Mouse (Mus musculus): Measurements from ENCODE around the gene Snrnp70. TPM values are rescaled to one million over a fixed set of nuclear protein-coding genes. Genes with fewer than 3 reads are reported as not detected.

Gene Snrnp70
- polyA plus RNA-seq, 1 experiment from 2014 or later = 62.0 TPM

- Histone ChIP-seq H3K9me3 (ENCODE audit: control insufficient read depth, low read length) (no peaks in the 10 kb centered on the region), H3K27ac (ENCODE audit: low read depth, low read length) (no peak overlapping the region), H3K9ac (ENCODE audit: low read length) (no peak overlapping the region), H3K4me1 (ENCODE audit: control insufficient read depth, insufficient read depth, low read length) (peaks cover 15% of the 10 kb centered on the region), H3K4me3 (ENCODE audit: low read depth, low read length) (no peak overlapping the region), H3K27me3 (ENCODE audit: control insufficient read depth, insufficient read depth, low read length) (peaks cover 4% of the 10 kb centered on the region), H3K36me3 (ENCODE audit: control insufficient read depth, insufficient read depth, low read length) (no peaks in the 10 kb centered on the region; the same call in 1 of the 2 replicates), H3K4me2 (no peak overlapping the region)
- WGBS = 26% methylated on average over 13 of the region's 13 CpGs
- no peak for ATAC-seq (ENCODE audit: low FRiP score)
- peak; percentile 87 for DNase-seq (ENCODE audit: low spot score, missing footprints)
Measured at GRCm38 (mm10) chr7:45343543-45343942, 52.0 kb downstream of the Snrnp70 start.

DNA sequence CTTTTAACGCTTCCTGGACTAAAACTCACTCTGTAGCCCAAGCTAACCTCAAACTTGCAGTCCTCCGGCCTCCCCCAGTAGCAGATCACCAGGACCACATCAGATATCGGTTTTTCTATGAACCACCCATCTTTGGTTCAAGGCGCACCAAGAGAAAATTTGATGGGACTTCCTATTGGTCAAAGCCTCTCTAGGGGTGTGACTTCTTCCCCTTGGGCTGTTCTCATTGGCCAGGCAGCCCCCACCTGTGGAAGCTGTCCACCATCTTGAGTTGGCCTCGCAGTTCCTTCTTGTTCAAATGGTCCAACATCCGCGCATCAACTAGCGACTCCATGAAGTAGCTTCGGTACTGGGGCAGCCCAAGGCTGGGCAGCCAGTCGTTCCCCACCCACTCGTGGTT is 53.5 kb downstream of the Snrnp70 start:
- no peak overlapping the region for H3K4me3 ChIP-seq (ENCODE audit: low read depth, low read length)

GRCm38 (mm10) chr7:45341303-45341702 is 54.2 kb downstream of the Snrnp70 start:
- no peaks in the 10 kb centered on the region for H3K9me3 ChIP-seq (ENCODE audit: control insufficient read depth, low read length)
- H3K27me3 ChIP-seq (ENCODE audit: control insufficient read depth, insufficient read depth, low read length) = peaks cover 4% of the 10 kb centered on the region
- H3K4me2 ChIP-seq = peak overlapping the region; percentile 85; the same call in 1 of the 2 replicates
- DNase-seq (ENCODE audit: low spot score, missing footprints) = peak; percentile 97
- no peak overlapping the region for H3K9ac ChIP-seq (ENCODE audit: low read length)
- H3K4me3 ChIP-seq (ENCODE audit: low read depth, low read length) = no peak overlapping the region
- 3% methylated on average over 8 of the region's 8 CpGs for WGBS
- H3K36me3 ChIP-seq (ENCODE audit: control insufficient read depth, insufficient read depth, low read length) = no peaks in the 10 kb centered on the region
- no peak for ATAC-seq (ENCODE audit: low FRiP score)
- no peak overlapping the region for H3K27ac ChIP-seq (ENCODE audit: low read depth, low read length)
- H3K4me1 ChIP-seq (ENCODE audit: control insufficient read depth, insufficient read depth, low read length) = peaks cover 19% of the 10 kb centered on the region

More for the DNA sequence above, 53.5 kb downstream of the Snrnp70 start:
- Histone ChIP-seq H3K9me3 (ENCODE audit: control insufficient read depth, low read length) (no peaks in the 10 kb centered on the region), H3K27ac (ENCODE audit: low read depth, low read length) (no peak overlapping the region), H3K4me1 (ENCODE audit: control insufficient read depth, insufficient read depth, low read length) (peaks cover 19% of the 10 kb centered on the region), H3K27me3 (ENCODE audit: control insufficient read depth, insufficient read depth, low read length) (peaks cover 4% of the 10 kb centered on the region), H3K9ac (ENCODE audit: low read length) (no peak overlapping the region), H3K4me2 (no peak overlapping the region), H3K36me3 (ENCODE audit: control insufficient read depth, insufficient read depth, low read length) (no peaks in the 10 kb centered on the region; the same call in 1 of the 2 replicates)
- ATAC-seq (ENCODE audit: low FRiP score) = no peak
- no peak for DNase-seq (ENCODE audit: low spot score, missing footprints)
- 88% methylated on average over 11 of the region's 11 CpGs for WGBS

DNA sequence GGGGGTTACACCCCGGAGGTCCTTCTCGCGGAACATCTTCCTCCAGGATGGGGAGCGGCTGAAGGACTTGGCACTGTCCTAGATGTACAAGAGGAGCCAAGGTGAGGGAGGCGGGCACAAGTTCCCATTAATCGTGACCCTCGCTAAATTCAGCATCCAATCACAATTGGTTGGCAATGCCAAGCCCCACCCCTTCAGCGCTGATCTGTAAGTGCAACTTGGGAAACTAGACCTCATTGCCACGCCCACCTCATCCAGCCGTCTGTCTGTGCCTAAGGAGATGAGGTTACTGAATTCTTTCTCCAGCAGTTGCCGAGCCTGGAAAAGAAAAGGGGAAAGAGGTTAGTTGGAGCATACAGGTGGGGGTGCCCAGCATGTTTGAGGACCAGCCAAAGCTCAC is 54.9 kb downstream of the Snrnp70 start:
- Histone ChIP-seq H3K4me1 (ENCODE audit: control insufficient read depth, insufficient read depth, low read length) (peaks cover 19% of the 10 kb centered on the region), H3K27me3 (ENCODE audit: control insufficient read depth, insufficient read depth, low read length) (peaks cover 4% of the 10 kb centered on the region), H3K9ac (ENCODE audit: low read length) (no peak overlapping the region), H3K9me3 (ENCODE audit: control insufficient read depth, low read length) (no peaks in the 10 kb centered on the region), H3K4me3 (ENCODE audit: low read depth, low read length) (peak overlapping the region; percentile 45), H3K36me3 (ENCODE audit: control insufficient read depth, insufficient read depth, low read length) (no peaks in the 10 kb centered on the region), H3K4me2 (peak overlapping the region; percentile 85), H3K27ac (ENCODE audit: low read depth, low read length) (no peak overlapping the region)
- peak; percentile 93 for DNase-seq (ENCODE audit: low spot score, missing footprints)
- WGBS = under 1% methylated on average over 11 of the region's 11 CpGs
- ATAC-seq (ENCODE audit: low FRiP score) = no peak

DNA sequence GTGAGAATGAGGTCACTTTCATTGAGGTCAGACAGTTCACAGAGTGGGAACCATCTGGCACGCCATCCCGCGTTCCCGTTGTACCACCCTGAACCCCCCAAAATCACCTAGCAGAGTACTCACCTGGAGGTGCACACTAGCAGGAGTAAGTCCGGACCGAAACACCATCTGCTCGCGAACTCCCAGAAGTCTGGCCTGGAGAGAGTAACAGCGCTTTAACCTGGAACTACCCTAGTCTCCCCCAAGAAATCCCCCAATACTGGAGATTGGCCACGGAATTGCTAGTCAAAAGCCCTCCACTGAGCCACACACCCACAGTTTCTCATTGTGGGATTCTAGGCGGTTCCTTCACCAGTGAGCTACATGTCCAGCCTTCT is 55.5 kb downstream of the Snrnp70 start:
- WGBS = 1% methylated on average over 11 of the region's 11 CpGs
- Histone ChIP-seq H3K27ac (ENCODE audit: low read depth, low read length) (no peak overlapping the region), H3K4me2 (peak overlapping the region; percentile 85)

DNA sequence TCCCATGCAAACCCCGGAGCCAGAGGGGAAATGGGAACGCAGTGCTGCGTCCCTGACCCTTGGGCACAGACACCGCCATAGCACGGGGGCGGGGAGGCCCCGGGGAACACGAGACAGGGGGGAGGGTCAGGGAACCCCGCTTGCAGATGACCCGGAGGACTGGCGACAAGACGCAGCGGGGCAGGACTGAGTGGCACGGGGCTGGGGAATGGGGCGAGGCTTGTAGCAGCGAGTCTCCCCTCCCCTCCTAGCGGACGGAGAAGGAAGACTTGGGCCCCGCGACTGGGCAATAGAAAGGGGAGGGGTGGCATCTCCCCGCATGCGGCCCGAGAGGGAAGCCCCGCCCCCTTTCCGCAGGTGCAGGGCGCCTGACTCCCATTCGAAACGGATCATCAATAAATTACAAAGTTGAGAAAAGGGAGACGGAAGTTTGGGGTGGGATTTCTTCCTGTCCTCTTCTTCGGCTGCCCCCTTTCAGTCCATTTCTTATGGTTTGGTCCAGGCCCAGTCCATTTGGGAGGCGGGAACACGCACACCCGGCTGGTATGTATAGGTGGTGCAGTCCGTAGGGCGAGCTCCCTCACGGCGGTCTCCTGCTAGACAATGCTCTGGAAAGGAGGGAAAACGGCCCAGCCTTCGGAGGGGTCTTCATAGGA is 56.0 kb downstream of the Snrnp70 start:
- peak; percentile 98 for DNase-seq (ENCODE audit: low spot score, missing footprints)
- peaks cover 23% of the 10 kb centered on the region for H3K4me1 ChIP-seq (ENCODE audit: control insufficient read depth, insufficient read depth, low read length)
- peak overlapping the region; percentile 45 for H3K4me3 ChIP-seq (ENCODE audit: low read depth, low read length)
- H3K36me3 ChIP-seq (ENCODE audit: control insufficient read depth, insufficient read depth, low read length) = no peaks in the 10 kb centered on the region
- H3K4me2 ChIP-seq = peak overlapping the region; percentile 85
- H3K9ac ChIP-seq (ENCODE audit: low read length) = peak overlapping the region; percentile 76
- peak; percentile 86 for ATAC-seq (ENCODE audit: low FRiP score)
- peaks cover 4% of the 10 kb centered on the region for H3K27me3 ChIP-seq (ENCODE audit: control insufficient read depth, insufficient read depth, low read length)
- H3K9me3 ChIP-seq (ENCODE audit: control insufficient read depth, low read length) = no peaks in the 10 kb centered on the region
- H3K27ac ChIP-seq (ENCODE audit: low read depth, low read length) = no peak overlapping the region
- under 1% methylated on average over 38 of the region's 39 CpGs for WGBS

More for the DNA sequence above, 55.5 kb downstream of the Snrnp70 start:
- Histone ChIP-seq H3K36me3 (ENCODE audit: control insufficient read depth, insufficient read depth, low read length) (no peaks in the 10 kb centered on the region), H3K9ac (ENCODE audit: low read length) (peak overlapping the region; percentile 76), H3K4me1 (ENCODE audit: control insufficient read depth, insufficient read depth, low read length) (peaks cover 19% of the 10 kb centered on the region), H3K27me3 (ENCODE audit: control insufficient read depth, insufficient read depth, low read length) (peaks cover 4% of the 10 kb centered on the region), H3K9me3 (ENCODE audit: control insufficient read depth, low read length) (no peaks in the 10 kb centered on the region), H3K4me3 (ENCODE audit: low read depth, low read length) (peak overlapping the region; percentile 45)
- DNase-seq (ENCODE audit: low spot score, missing footprints) (no peak), ATAC-seq (ENCODE audit: low FRiP score) (no peak)

DNA sequence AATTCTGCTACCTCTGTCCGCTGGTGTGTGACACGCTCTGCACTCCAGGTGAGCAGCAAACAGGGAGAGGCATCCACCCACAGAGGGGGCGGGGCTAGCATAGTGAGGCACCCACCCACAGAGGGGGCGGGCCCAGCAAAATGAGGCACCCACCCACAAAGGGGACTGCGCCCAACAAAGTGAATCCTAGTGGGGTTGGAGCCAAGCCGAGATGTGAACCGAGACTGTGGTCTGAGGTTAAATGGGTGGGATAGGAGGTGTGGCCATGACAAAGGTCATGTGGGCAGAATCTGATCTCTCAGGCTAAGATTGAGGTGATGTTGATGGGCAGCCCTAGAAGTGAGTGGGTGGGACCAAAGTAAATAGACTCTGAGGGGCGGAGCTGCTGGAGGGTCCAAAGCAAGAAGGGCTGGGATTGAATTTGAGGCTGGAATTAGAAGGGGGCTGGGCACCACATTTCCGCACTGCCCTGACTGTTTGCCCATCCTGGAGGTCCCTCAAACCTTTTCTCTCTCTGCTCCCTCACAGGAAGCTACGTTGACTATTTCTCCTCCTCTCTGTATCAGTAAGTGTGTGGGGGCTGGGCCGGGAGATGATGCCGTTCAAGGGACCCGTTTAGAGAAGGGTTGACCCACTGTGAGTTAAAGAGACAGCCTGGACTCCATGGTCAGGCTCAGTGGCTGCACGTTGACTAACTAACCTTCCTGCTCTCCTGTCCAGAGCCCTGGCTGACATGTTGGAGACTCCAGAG is 57.2 kb downstream of the Snrnp70 start:
- H3K9me3 ChIP-seq (ENCODE audit: control insufficient read depth, low read length) = no peaks in the 10 kb centered on the region
- no peak for ATAC-seq (ENCODE audit: low FRiP score)
- H3K36me3 ChIP-seq (ENCODE audit: control insufficient read depth, insufficient read depth, low read length) = no peaks in the 10 kb centered on the region
- H3K4me1 ChIP-seq (ENCODE audit: control insufficient read depth, insufficient read depth, low read length) = peaks cover 23% of the 10 kb centered on the region
- no peak overlapping the region for H3K27ac ChIP-seq (ENCODE audit: low read depth, low read length)
- no peak overlapping the region for H3K4me3 ChIP-seq (ENCODE audit: low read depth, low read length)
- DNase-seq (ENCODE audit: low spot score, missing footprints) = peak; percentile 83
- peaks cover 4% of the 10 kb centered on the region for H3K27me3 ChIP-seq (ENCODE audit: control insufficient read depth, insufficient read depth, low read length)
- H3K9ac ChIP-seq (ENCODE audit: low read length) = peak overlapping the region; percentile 76
- H3K4me2 ChIP-seq = peak overlapping the region; percentile 85
- 3% methylated on average over 14 of the region's 14 CpGs for WGBS

- H3K27ac ChIP-seq (ENCODE audit: low read depth, low read length) = no peak overlapping the region
- no peak for DNase-seq (ENCODE audit: low spot score, missing footprints)
- no peak overlapping the region for H3K9ac ChIP-seq (ENCODE audit: low read length)
- no peak overlapping the region for H3K4me3 ChIP-seq (ENCODE audit: low read depth, low read length)
- no peaks in the 10 kb centered on the region for H3K9me3 ChIP-seq (ENCODE audit: control insufficient read depth, low read length)
- no peak overlapping the region for H3K4me2 ChIP-seq
- no peaks in the 10 kb centered on the region for H3K36me3 ChIP-seq (ENCODE audit: control insufficient read depth, insufficient read depth, low read length)
- WGBS = 23% methylated on average over 4 of the region's 4 CpGs
- no peak for ATAC-seq (ENCODE audit: low FRiP score)
- peaks cover 4% of the 10 kb centered on the region for H3K27me3 ChIP-seq (ENCODE audit: control insufficient read depth, insufficient read depth, low read length)
- peaks cover 30% of the 10 kb centered on the region for H3K4me1 ChIP-seq (ENCODE audit: control insufficient read depth, insufficient read depth, low read length)
Measured at GRCm38 (mm10) chr7:45337469-45337868, 58.1 kb downstream of the Snrnp70 start.

DNA sequence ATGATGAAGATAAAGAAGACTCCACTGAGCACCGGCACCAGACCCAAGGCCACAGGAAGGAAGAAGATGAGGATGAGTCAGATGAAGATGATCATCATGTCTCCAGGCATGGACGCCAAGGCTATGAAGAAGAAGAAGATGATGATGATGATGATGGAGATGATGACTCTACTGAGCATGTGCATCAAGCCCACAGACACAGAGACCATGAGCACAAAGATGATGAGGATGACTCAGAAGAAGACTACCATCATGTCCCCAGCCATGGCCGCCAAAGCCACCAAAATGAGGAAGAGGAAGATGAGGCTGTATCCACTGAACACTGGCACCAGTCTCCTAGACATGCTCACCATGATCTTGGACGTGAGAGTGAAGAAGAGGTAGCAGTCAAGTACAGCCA is 59.2 kb downstream of the Snrnp70 start:
- ATAC-seq (ENCODE audit: low FRiP score) = no peak
- peaks cover 30% of the 10 kb centered on the region for H3K4me1 ChIP-seq (ENCODE audit: control insufficient read depth, insufficient read depth, low read length)

More for the DNA sequence above, 59.2 kb downstream of the Snrnp70 start:
- Histone ChIP-seq H3K4me2 (no peak overlapping the region), H3K9ac (ENCODE audit: low read length) (no peak overlapping the region), H3K9me3 (ENCODE audit: control insufficient read depth, low read length) (no peaks in the 10 kb centered on the region), H3K4me3 (ENCODE audit: low read depth, low read length) (no peak overlapping the region), H3K27me3 (ENCODE audit: control insufficient read depth, insufficient read depth, low read length) (peaks cover 4% of the 10 kb centered on the region), H3K36me3 (ENCODE audit: control insufficient read depth, insufficient read depth, low read length) (no peaks in the 10 kb centered on the region), H3K27ac (ENCODE audit: low read depth, low read length) (no peak overlapping the region)
- 82% methylated on average over 4 of the region's 4 CpGs for WGBS
- peak; percentile 79 for DNase-seq (ENCODE audit: low spot score, missing footprints)
